ENCODE assay signal across 13 mouse cellular contexts in genomic region chr11:32768642-32769343, GRCm38 (mm10). TPM values are rescaled to one million over a fixed set of nuclear protein-coding genes. Genes with fewer than 3 reads are reported as not detected.
DNase-seq lines count a peak whose midpoint lies in the region; ATAC-seq and TF ChIP-seq lines count a peak whose summit lies in the region.
"Had no signal": no experiment of that assay in that cellular context is flagged by ENCODE, and none has a peak within 500 bp of the region (broad histone marks: within the 10 kb centered on the region; RNA-seq: fewer than 3 reads in every experiment).

No protein-coding gene starts in this region.

- H3K9ac ChIP-seq in kidney, postnatal 0 days (ENCODE audit: low read depth, low read length): no peak overlapping the region
- H3K9ac ChIP-seq in stomach, postnatal 0 days (ENCODE audit: low read length): no peak overlapping the region
- H3K9ac ChIP-seq: heart, embryonic 13.5 days; hindbrain, embryonic 15.5 days; midbrain, embryonic 12.5 days had no signal

- H3K36me3 ChIP-seq in kidney, postnatal 0 days (ENCODE audit: insufficient read depth, low read length): no peaks in the 10 kb centered on the region
- H3K36me3 ChIP-seq in stomach, postnatal 0 days (ENCODE audit: control insufficient read depth, insufficient read depth, low read length): no peaks in the 10 kb centered on the region
- H3K36me3 ChIP-seq: heart, embryonic 13.5 days; hindbrain, embryonic 15.5 days; midbrain, embryonic 12.5 days had no signal

- no peak overlapping the region for H3K4me3 ChIP-seq in kidney, postnatal 0 days (replicated peaks; ENCODE audit: low read depth, low read length)
- H3K4me3 ChIP-seq in stomach, postnatal 0 days (ENCODE audit: low read depth, low read length): no peak overlapping the region
- H3K4me3 ChIP-seq: heart, embryonic 13.5 days; hindbrain, embryonic 15.5 days; midbrain, embryonic 12.5 days had no signal

- 66% methylated on average over 12 of the region's 12 CpGs for WGBS in kidney, postnatal 0 days
- 75% methylated on average over 12 of the region's 12 CpGs for WGBS in stomach, postnatal 0 days

- H3K9me3 ChIP-seq in kidney, postnatal 0 days (replicated peaks; ENCODE audit: low read length): no peaks in the 10 kb centered on the region
- H3K9me3 ChIP-seq in stomach, postnatal 0 days (ENCODE audit: control insufficient read depth, low read length): no peaks in the 10 kb centered on the region
- H3K9me3 ChIP-seq: hindbrain, embryonic 15.5 days; midbrain, embryonic 12.5 days had no signal

- H3K27ac ChIP-seq in kidney, postnatal 0 days: no peak overlapping the region
- no peak overlapping the region for H3K27ac ChIP-seq in stomach, postnatal 0 days (replicated peaks)
- H3K27ac ChIP-seq: heart, embryonic 13.5 days; hindbrain, embryonic 15.5 days; midbrain, embryonic 12.5 days had no signal

- peaks cover 9% of the 10 kb centered on the region for H3K4me1 ChIP-seq in kidney, postnatal 0 days (replicated peaks; ENCODE audit: insufficient read depth, low read length)
- H3K4me1 ChIP-seq in stomach, postnatal 0 days (replicated peaks; ENCODE audit: control insufficient read depth, insufficient read depth): no peaks in the 10 kb centered on the region
- H3K4me1 ChIP-seq: heart, embryonic 13.5 days; hindbrain, embryonic 15.5 days; midbrain, embryonic 12.5 days had no signal

- H3K27me3 ChIP-seq in kidney, postnatal 0 days (ENCODE audit: insufficient read depth, low read length): no peaks in the 10 kb centered on the region
- H3K27me3 ChIP-seq in stomach, postnatal 0 days (ENCODE audit: control insufficient read depth, insufficient read depth, low read length): no peaks in the 10 kb centered on the region
- H3K27me3 ChIP-seq: heart, embryonic 13.5 days; hindbrain, embryonic 15.5 days; midbrain, embryonic 12.5 days had no signal

- TF ChIP-seq EP300 in stomach, postnatal 0 days (optimal IDR thresholded peaks at IDR 0.05): no peak

- TF ChIP-seq CTCF in kidney, postnatal 0 days (IDR thresholded peaks at IDR 0.05; ENCODE audit: low read depth): 0 out of 2 replicates have a peak, but pooled peaks have one; percentile 10
- 0 out of 2 replicates have a peak, but pooled peaks have one; percentile 12 for TF ChIP-seq CTCF in brain, embryonic 14.5 days (IDR thresholded peaks at IDR 0.05; ENCODE audit: borderline replicate concordance, extremely low read depth, insufficient read depth, insufficient read length)
- TF ChIP-seq CTCF in stomach, postnatal 0 days (IDR thresholded peaks at IDR 0.05; ENCODE audit: low read depth): peak; percentile 26; the same call in 1 of the 2 replicates

- no peak for ATAC-seq in kidney, postnatal 0 days (replicated peaks; ENCODE audit: low FRiP score, low read depth)
- ATAC-seq in stomach, postnatal 0 days (ENCODE audit: low FRiP score, low TSS enrichment): no peak

- DNase-seq in kidney, postnatal 0 days (ENCODE audit: low spot score): no peak
- no peak for DNase-seq in kidney, adult 18-20 months
- peak; percentile 19 to 35 for DNase-seq in CD8-positive naive resting alpha-beta T cell, adult 2 months (ENCODE audit: low read depth in 2 of 2, low spot score in 2 of 2)
- no peak for DNase-seq in brain, embryonic 14.5 days (ENCODE audit: low read depth)
- DNase-seq in stomach, postnatal 0 days (ENCODE audit: low spot score): no peak
- DNase-seq in right cerebral cortex, postnatal 25 days: no peak
- no peak for DNase-seq in cerebellum, adult 18-20 months
- no peak for DNase-seq in urinary bladder, postnatal 10 days (ENCODE audit: low spot score)
- DNase-seq: cerebellum, postnatal 25 days; lung, adult 18-20 months had no signal

- H3K4me2 ChIP-seq in kidney, postnatal 0 days (ENCODE audit: low read length): no peak overlapping the region
- no peak overlapping the region for H3K4me2 ChIP-seq in stomach, postnatal 0 days (replicated peaks; ENCODE audit: low read depth)
- H3K4me2 ChIP-seq: heart, embryonic 13.5 days; hindbrain, embryonic 15.5 days; midbrain, embryonic 12.5 days had no signal

- no peak for TF ChIP-seq POLR2A in brain, embryonic 14.5 days (IDR thresholded peaks at IDR 0.05; ENCODE audit: borderline replicate concordance, extremely low read depth, insufficient read depth, insufficient read length, poor library complexity, severe bottlenecking)

RNA-seq across cellular contexts. Expression of gene Smim23, which starts 55.6 kb away (rescaled TPM):
- polyA plus RNA-seq in kidney, postnatal 0 days (2015; fragmentation: Nextera tagmentation; extraction: Ambion mirVana): not detected in 2 replicates
- not detected in 2 replicates for polyA plus RNA-seq in brain, embryonic 14.5 days (2012; rRNA removed)
- not detected in 2 replicates for polyA plus RNA-seq in stomach, postnatal 0 days (2015; fragmentation: Nextera tagmentation; extraction: Ambion mirVana)
- polyA plus RNA-seq: heart, embryonic 13.5 days; hindbrain, embryonic 15.5 days; midbrain, embryonic 12.5 days had no signal

Comparison
In these comparisons a context has a peak if more than half of its experiments do, and no peak if none do; other contexts are left out.
1. DNase-seq: peak in CD8-positive naive resting alpha-beta T cell, adult 2 months (2 of 2); none in kidney, postnatal 0 days (single experiment), kidney, adult 18-20 months (single experiment), brain, embryonic 14.5 days (single experiment), stomach, postnatal 0 days (single experiment), right cerebral cortex, postnatal 25 days (single experiment), cerebellum, adult 18-20 months (0 of 2) and urinary bladder, postnatal 10 days (single experiment).
2. Peak in every context shown above with its lines, with median percentiles within 50 percentile points of each other: CTCF ChIP-seq.